Mouse (Mus musculus): Measurements from ENCODE around the gene Tinag.
"Not testable (repeated sequence)": the region's sequence is repeated elsewhere in the genome, so short reads cannot be mapped to it uniquely, and the experiment has no call there.

The Tinag gene

DNA sequence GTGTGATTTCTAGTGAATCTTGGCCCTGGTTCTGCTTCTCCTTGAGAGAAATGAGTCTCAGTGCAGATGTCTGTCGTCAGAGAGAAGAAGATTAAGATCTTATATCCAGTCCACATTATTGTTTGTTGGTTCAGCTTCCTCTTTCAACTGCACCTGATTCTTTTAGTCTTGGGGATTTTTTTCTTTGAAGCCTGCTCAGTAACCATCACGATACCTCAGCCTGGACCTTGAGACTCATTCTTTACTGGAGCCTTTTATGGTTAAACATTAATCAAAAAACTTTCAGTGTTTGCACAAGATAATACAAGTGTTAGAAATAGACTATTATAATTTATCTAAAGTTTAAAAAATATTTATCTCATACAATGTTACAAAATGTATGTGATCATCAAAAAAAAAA lies at the start of gene Tinag:
Gene Tinag (minus strand): TSS at position 210 of the 400 bp plus-strand sequence.
- no peak for DNase-seq

DNA sequence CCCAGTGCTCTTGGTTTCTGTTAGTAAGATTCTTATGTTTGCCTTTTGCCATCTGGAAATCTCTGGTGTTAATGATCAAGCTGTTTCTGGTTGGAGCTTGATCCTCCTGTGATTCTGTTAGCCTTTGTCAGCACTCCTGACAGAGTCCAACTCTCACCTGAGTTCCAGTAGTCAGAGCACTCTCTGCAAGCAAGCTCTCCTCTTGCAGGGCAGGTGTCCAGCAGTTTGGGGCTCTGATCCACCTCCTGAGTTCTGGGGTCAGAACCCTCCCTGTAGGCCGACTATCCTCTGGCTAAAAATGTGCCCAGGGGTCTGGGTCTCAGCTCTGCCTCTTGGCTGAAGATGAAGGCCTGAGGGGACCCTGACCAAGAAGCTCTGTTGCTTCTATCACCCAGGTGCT lies 37.6 kb upstream of the Tinag start:
- not testable (repeated sequence) for DNase-seq

DNA sequence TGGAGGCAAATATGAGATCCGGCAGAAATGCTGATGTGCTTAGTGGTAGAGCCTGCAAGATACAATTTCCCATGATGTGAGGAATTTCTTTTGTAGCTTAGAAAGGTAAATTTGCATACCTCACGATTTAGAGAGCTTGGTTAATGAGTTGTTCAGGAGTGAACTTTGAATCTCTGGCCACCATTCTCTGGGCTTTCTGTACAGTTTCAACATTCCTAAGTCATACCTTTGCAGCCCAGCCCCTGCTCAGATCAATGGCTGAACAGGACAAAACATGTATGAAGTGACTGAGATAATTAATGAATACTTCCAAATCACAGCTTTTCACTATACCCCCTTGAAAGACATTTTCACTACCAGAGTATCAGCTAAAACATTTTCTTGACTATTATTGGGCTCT lies 26.1 kb upstream of the Tinag start:
- no peak for DNase-seq

DNA sequence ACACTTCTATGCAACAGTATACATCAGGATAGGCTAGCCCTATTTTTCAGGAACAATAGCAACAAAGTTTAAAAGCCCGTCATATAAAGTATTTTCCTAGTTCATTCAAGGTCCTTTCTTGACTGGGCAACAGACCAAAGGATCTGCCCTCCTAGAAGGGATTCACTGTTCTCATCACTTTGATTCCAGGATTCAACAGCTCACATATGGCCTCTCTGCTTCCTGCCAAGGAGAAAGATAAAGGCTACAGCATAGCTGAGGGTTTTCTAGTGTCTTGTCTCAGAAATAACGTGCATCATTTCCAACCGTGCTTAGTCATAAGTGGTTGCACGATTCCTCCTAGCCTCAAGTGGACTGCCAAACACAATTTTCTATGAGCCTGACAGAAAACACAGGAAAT lies 11.0 kb upstream of the Tinag start:
- DNase-seq, result no peak

GRCm38 (mm10) chr9:77054426-77055193 lies 9.0 kb upstream of the Tinag start:
- no peak for DNase-seq

GRCm38 (mm10) chr9:77051406-77051805 lies 5.8 kb upstream of the Tinag start:
- DNase-seq, result no peak

- DNase-seq, result no peak
Observed at GRCm38 (mm10) chr9:77049669-77050068, 4.1 kb upstream of the Tinag start.

GRCm38 (mm10) chr9:77046067-77046715 lies 597 bp upstream of the Tinag start:
- no peak for DNase-seq

GRCm38 (mm10) chr9:77035361-77035760 lies 10.2 kb downstream of the Tinag start:
- DNase-seq, result no peak

GRCm38 (mm10) chr9:77032430-77033154 lies 13.0 kb downstream of the Tinag start:
- no peak for DNase-seq

- no peak for DNase-seq
Observed at GRCm38 (mm10) chr9:77025271-77025670, 20.3 kb downstream of the Tinag start.

DNA sequence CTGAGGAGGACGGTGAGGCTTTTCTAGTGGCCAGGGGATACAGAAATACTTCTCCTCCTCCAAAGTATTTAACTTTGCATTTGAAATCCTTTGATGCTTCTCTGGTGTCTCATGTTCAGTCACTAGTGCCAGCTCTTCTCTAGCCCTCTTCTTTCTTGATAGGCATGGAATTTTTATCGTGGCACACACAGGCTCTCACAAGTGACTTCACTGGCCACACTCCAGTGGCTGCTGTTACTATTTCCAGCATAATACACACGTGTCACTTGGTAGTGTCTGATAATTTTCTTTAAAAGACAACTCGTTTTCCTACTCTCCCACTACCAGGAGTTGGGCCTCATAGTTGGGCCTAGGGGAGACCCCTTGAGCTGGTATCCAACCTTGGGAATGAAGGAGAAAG lies 26.7 kb downstream of the Tinag start:
- no peak for DNase-seq

GRCm38 (mm10) chr9:76996021-76996420 lies 49.6 kb downstream of the Tinag start:
- DNase-seq, result no peak

DNA sequence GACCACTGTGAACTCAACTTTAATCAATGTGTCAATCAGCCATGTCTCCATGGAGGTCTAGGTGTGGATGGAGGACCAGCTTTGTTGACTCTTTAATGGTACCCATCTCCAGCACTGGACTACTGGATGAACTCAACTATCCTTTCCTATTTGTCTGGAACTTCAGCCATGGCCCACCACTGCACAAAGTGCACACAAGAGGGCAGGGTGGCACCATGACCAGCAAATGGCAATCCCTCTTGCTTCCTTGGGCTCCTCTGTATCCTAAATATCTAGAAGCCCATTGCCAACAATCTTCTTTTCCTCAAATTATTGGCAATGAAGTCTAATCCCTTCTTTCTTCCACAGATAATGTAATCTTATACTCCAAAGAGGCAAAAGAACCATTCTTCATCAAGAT lies 55.6 kb downstream of the Tinag start:
- DNase-seq, result no peak

DNA sequence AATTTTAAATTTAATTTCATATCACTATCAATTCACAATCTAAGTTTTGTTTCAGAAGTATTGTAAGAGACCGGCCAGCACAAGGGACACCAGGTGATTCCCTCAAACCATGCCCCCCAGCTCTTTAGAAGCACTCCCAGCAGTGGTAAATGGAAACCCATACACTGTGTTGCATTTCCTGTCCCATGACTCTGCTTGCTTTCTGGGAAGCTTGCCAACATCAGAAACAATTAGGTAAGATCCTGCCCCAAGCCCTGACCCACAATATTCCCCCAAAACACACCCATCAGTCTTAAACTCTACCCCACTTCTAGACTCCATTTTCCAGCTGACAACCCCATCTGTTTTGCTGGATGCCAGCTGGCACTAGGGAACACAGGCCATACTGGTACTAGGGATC lies 110.8 kb downstream of the Tinag start:
- DNase-seq, result no peak

GRCm38 (mm10) chr9:76915093-76915661 lies 130.4 kb downstream of the Tinag start:
- DNase-seq, result no peak
